Mouse (Mus musculus): ENCODE measurements around the gene S100a13.

DNA sequence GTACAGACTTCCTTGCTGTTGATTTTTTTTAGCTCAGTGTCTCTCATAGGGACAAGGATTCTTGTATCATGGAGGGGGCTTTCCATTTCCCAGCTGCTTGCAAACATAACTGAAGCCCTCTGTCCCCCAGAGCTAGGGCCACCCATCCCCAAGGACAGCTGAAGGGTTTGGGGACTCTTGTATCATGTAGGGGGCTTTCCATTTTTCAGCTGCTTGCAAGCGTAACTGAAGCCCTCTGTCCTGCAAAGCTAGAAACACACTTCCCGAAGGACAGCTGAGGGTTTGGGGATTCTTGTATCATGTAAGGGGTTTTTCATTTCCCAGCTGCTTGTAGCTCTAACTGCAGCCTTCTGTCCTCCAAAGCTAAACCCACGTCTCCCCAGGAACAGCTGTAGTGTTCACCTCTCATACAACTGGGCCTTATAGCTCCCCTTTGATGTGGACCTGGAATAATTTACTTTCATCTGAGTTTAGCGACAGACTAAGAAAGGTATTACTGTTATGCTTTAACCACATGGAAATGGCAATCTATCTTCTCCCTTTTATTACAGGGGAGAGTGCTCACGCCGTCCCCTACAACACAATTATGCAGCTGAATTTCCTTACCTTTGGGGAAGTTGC, 45.9 kb downstream of the S100a13 start, which contains the start of gene S100a3:
- TF ChIP-seq CTCF (IDR thresholded peaks at IDR 0.05; ENCODE audit: borderline replicate concordance, insufficient read depth, low read depth, low read length) (no peak), POLR2A (IDR thresholded peaks at IDR 0.05; ENCODE audit: borderline replicate concordance, insufficient read depth, low read length) (no peak)

All from cerebellum, adult 2 months (tissue).